Mouse (Mus musculus): ENCODE results near the gene Pawr. TPM values are rescaled to one million over a fixed set of nuclear protein-coding genes. Genes with fewer than 3 reads are reported as not detected.

Gene Pawr
- total RNA-seq, 2 experiments from 2014 or later = 10.7 to 13.0 TPM

DNA sequence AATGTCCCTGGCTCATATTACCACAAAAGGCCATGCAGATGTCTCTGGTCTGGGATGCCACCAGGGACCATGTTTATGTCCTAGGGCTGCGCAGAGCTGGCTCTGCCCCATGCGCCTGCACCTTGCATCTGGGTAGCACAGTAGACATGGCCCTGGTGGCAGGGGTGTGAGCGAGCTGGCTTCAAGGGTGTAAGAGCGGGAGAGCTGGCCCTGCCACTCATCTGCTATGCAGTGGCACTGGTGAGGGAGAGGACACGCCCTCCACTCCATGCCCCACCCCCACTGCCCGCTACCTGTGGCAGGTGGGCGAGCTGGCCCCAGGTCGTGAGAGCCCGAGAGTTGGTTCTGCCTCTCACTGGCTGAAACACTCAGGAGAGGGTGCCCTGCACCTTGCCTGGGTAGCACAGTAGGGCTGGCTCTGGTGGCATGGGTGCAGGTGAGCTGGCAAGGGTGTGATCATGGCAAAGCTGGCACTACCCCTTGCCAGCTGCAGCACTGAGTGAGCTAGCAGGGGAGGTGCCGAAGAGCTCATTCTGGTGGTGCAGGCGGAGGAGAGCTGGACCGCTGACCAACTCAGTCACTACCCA is 24.8 kb downstream of the Pawr start:
- DNase-seq = no peak

DNA sequence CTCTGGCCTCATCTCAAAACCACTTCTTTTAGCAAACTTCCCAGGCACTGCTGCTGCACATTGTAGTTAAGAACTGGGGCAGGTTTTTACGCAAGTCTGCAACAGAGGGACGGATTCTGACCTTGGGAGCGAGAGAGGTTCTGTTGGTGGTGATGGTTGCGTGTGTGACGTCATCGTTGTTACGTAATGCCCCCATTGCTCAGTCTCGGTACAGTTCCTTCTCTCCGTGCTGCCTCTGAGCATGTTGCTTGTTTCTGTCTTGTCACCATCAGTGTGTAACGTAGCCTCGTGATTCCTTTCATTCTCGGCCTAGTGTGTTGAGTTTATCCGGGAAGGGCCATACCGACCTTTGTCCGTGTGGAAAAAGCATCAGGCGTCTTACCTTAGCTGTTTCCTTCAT is 28.1 kb downstream of the Pawr start:
- peak in 1 of 2 experiments; percentile 53 for DNase-seq

DNA sequence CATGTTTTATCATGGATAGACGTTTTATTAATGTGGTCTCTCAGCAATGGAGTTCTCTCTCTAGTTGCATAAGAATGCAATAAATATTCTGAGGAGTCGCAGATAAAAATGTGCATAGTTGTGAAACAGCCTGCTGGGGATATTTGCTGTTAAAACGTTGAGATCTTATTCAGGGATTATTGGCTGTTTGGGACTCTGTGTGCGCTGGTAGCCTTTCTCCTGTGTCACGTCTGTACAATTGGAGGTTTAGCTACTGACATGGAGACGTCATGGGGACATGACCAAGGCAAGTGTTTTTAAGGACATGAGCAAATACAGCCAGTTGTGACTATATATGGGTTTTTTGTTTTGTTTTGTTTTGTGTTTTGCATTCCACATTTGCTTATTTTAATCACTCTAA is 28.9 kb downstream of the Pawr start:
- no peak for DNase-seq

DNA sequence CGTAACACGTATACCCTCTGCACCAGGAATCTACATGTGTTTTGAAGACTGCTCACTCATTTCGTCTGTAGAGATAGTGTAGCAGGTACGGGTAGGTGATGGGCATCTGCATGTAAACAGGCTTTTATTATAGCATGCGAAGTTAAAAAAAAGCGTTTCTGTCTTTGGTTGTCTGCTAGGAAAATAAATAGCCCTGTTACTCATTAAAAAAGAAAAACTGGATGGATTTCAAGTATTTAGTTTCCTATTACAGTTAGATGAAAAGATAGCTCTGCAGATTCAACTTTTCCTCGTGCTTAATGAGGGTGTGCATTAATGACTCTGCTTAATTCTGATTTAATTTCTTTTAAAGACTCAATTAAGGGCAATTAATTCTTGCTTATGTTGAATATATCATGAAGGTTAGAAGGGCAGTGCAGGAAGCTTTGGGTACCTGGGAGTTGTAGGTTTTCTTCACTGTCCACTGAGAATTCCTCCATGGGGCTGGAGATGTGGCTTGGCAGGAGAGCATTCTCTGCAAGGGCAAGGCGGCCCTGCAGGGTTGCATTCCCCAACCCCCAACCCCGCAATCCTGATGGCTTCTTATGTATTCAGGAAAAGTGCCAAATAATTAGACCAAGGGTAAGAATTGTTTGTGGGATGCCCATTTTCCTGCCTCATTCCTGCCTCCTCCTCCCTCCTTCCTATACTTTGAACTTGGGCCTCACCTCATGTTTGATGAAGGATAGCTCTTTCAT is 29.7 kb downstream of the Pawr start:
- no peak for DNase-seq

DNA sequence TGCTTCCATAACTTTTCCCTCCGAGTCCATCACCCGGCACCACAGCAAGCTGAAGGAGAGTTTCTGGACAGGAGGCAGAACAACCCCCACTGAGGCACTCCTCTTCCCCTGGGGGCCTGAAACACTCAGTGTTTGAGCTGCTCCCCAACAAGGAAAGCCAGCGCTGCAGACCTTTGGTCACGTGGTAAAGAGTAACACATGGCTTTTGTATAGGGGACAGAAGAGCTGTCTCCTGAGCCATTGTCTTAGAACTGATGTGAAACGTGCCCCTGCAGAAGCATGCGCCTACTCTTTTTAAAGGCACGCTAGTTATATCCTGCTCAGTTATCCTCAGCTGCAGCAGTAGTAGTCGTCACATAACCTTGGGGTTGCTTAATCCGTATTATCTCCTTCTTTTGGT is 32.0 kb downstream of the Pawr start:
- no peak for DNase-seq

DNA sequence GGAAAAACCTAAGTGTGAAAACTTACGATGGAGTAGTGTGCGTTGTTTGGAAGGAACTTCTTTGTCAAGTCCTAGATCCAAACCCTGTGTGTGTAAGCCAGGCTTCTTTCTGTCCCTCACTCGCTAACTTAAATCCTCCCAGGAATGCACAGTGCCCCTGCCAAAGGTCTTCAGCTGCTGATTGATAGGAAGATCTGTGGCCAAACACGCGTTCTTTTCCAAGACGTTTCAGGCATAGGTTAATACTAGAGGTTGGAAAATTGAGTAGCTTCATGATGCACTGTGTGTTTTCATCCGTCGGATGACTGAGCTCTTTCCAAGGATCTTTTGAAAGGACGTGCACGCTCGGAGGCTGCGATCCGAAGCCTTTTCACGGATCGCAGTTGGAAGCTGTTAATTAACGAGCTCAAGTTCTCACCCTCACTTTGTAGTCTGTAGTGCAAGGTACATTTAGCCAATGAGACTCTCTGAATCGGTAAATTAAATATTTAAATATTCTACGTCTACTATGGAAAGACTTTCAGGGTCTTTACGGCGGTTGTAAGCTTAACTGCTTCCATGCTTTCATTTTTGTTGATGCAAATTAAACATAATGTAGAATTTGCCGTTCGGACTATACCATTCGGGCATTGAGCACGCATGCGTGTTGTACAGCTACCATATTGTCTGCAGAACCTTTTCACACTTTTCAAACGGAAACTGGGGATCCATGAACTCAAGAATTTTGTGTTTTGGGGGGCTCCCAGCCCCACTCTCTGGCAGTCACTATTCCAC is 33.2 kb downstream of the Pawr start:
- DNase-seq = no peak

DNA sequence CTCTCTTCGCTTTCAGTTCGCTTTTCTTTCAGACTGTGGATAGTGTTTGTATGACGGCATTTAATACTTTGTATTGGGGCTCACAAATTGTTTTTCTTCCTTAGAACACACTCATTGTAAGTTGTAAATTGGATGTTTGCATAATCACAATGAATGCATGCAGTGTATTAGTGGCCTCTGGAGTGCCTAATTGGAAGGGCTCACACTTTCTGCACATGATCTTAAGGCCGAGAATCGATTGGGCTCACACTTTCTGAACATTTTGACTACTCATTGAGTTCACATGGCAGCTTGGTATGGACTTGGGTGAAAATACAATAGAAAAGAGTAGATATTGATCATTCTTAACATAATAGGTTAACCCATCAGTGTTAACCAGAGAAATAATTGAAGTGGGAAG is 34.3 kb downstream of the Pawr start:
- DNase-seq = no peak

DNA sequence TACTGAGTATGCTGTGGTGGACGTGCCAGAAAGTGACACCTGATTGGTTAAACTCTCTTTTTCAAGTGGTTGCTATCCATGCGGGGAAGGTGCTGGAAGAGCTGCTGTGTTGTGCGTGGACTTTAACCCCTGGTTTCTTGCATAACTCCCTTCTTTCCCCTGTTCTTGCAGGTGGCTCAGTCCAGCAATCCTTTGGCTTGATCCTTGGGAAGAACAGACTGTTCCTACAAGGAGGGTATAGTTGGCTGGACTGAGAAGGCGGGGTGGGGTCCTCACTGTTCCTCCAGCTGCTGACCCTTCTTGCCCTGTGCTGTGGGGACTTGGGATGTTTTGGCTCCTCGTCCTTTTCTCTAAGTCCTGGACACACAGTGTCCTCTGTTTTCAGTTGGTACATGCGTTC is 36.4 kb downstream of the Pawr start:
- DNase-seq = no peak

DNA sequence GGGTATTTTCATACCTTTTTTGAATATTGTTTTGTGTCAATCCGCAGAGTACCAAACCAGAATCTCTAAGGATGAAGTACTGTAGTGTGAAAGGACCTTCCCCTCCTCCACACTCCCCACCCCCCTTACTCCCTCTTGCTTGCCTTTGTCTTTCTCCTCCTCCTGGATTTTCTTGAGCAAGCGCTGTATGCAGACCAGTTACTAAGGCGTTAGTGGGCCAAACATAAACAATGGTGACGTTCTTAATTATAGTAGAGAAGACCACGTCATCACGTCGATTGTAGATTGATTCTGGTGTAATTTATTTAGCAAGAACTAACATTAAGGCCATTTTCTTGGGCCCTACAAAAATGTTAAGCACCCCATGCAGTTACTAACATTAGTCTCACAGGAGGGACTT is 40.3 kb downstream of the Pawr start:
- no peak for DNase-seq

DNA sequence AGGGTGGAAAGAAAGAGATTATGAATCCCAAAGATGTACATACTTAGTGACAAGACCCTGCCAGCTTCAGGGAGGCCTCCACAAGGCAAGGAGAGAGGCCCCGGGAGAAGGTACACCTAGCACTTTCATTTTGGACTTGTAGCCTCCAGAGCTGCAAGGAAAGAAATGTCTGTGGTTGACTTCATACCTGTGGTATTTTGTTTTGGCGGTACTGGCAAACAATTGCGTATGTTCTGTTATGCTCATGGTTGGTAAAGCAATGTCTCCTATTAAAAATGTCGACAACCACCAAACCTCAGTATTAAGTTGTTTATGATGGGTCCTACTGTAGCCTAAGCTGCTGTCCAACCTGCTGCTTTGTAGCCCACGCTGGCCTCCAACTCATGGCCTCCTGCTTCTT is 40.9 kb downstream of the Pawr start:
- no peak for DNase-seq

DNA sequence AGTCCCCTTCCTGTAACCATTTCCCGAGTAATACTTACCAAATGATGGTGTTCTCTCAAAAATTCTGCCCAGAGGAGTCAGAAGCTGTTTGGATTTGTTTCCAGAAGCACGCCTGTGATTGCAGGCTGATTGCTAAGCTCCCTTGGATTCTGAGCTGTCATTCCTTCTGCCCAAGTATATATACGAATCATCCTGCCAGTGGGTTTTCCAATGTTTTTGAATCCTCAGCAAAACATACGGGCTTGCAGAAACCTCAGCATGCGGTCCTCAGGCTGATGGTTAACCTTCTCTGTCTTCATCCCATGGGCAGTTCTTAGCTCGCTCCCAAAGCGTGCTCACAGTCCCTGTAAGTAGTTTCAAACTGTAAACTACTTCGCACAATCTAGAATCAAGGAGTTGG is 43.9 kb downstream of the Pawr start:
- DNase-seq = no peak

DNA sequence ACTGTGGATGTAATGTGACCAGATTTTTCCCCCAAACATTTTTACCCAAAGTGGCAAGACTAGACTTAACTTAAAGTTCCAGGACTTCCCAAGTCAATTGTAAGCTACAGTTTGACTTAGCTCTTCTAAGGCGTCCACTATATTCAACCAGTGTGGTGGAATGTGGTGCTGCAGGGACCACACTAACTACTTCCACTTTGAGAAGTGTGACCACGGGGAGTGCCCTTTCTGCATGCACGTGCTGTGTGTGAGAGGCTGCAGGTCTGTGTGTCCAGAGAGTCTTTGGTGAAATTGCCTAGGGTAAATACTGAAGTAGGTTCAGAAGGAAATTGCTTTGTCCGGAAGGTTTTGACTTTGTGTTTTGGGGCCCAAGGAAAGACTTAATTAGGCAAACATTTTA is 44.4 kb downstream of the Pawr start:
- DNase-seq = no peak

DNA sequence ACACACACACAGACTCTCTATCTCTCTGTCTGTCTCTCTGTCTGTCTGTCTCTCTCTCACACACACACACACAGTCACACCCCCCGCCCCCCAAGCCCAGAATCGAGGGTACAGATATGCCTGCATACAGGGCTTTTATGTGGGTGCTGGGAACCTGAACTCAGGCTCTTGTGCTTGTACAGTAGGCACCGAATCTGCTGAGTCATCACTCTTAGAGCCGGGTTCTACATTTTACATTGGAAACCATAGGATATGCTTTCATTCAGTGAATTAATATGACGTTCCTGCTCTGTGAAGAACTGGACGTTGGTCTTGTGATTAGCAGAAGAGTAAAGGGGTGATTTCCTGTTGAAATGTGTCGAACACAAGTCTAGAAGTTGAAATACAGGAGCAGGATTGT is 45.4 kb downstream of the Pawr start:
- DNase-seq = no peak

DNA sequence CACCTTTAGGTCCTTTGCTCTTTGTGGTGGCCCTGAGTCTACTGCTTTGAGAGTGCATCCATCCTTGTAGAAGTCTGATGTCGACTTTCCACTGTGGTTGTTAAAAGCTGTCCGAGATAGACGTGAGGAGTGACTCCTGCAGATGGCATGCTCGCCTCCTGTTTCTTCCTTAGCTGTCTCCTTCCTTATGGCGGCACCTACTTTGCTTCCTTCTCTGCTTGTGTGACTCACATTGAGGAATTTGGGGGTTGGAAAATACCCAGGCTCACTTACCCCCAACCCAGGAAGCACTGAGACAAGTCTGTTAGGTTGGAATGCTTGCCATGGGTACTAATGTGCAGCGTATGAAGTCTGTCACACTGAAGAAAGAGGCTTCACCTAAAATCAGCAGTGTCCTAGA is 46.1 kb downstream of the Pawr start:
- DNase-seq = no peak

DNA sequence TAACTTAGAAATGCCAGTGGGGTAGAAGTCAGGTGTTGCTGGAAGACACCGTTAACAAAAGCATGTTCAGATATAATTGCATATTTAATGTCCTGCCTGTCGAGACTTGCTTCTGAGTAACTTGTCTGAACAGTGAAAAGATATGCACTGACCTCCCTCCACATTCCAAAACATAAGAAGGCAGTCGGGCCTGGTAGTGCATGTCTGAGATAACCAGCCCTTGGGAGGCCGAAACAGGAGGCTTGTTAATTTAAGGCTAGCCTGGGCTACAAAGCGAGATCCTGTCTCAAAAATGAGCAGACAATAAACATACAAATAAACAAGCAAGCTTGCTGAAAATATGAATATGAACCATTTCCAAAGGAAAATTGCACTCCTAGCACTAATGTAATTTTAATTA is 46.6 kb downstream of the Pawr start:
- DNase-seq = no peak

DNA sequence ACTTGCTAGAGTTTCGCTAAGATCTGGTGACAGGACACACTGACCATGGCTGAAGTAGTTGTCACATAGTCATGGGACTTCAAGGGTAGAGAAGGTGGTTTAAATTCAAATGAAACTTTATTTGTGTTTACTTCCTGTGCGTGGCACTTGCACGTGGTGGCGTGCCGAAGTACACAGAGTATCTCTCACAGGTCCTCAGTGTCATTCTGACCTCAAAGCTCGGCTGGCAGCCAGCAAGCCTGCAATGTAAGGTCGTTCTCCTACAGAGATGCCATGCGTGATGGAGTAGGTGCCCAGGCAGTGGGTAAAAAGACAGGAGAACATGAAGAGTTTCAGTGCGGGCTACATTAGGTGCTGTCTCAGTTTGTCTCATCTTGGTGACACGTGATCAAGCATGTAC is 48.8 kb downstream of the Pawr start:
- peak; percentile 20 to 47 for DNase-seq

DNA sequence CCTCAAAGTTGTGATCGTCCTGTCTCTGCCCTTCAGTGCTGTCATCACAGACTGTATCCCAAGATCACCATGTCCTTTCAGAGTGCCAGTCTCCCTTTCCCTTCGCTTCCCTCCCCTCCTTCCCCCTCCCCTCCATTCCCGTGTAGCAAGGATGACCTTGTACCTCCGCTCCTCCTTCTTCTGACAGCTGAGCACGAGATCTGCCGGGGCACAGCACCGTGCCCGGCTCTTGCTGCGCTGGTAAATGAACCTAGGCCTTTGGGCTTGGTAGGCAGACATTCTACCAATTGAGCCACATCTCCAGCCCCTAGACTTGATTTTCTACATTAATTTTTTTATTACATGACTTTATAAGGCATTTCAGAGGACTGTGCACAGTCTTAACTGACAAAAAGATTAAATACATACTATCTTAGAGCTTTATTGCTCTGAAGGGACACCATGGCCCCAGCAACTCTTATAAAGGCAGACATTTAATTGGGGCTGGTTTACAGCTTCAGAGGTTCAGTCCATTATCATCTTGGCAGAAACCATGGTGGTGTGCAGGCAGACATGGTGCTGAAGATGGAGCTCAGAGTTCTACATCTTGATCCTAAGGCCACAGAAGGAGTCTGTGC is 52.3 kb downstream of the Pawr start:
- DNase-seq = no peak

DNA sequence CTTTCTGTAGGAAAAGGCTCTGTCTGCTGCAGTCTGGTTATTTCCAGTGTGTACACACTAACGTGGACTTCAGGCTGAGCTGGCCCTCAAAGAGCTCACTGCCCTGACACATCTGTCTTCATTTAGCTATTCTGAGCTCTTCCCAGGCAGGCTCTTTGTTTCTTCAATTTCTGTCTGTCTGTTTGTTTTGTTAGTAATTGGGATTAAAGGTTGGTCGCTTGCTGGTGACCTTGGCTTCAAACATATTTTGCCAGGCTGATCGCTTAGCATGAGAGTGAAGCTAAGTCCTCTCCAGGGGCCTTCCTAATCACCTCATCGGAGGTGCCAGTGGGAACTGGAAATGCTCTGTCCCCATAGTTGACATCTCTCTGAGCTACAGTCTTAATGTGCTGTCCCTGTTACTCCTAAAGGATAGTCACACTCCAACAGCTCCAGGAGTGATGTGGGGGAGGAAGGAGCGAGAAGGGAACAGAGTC is 53.6 kb downstream of the Pawr start:
- DNase-seq = no peak

DNA sequence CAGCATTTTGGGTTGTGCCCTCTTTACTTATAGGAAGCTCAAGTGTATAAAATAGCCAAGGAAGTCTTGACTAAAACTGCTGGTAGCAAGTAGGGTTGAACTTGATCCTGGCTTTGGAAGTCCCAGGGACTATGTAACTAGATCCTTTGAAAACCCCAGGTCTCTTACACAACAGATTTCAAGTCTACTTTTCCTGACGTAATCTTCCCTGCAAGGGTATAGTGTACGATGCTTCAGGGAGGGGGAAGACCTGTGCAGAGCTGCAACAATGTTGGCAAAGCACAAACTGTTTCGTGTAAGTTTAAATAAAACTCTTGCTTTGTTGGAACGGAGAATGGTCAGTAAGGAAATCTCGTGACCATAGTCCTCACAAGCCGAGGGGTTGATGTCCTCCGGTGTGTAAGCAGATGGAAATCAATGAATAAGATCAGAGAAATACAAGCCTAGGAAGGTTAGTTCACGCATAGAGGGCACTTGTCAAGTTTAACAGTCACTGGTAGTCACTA is 56.5 kb downstream of the Pawr start:
- no peak for DNase-seq

DNA sequence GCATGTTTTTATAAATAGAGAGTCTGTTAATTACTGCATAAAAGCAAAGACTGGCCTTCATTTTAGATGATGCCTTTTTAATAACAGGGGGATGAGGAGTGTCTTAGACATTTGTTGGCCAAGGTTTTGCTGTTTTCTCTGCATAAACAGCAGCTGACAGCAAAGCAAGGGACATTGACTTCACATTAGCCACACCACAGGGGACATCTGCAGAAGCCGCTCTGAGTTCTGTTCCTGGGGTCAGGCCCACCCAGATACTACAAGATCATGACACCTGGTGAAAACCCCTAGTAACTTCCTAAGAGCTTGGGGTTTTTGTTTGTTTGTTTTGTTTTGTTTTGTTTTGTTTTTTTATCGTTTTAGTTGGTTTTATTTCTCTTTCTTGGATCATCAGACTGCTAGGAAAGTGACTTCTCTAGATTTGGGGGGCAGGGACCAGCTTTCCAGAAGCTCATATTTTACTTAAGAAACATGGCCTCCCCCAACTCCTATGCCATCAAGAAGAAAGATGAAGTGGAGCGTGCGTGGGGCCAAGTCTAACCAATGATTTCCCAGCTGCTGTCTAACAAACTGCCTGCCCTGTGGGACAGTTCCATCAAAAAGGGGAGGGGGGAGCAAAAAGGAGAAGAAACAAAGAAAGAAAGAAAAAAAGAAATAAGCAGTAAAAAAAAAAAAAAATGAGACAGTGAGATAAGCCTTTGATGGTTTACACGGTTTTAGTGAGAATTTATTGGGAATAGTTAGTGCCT is 57.4 kb downstream of the Pawr start:
- no peak for DNase-seq

DNA sequence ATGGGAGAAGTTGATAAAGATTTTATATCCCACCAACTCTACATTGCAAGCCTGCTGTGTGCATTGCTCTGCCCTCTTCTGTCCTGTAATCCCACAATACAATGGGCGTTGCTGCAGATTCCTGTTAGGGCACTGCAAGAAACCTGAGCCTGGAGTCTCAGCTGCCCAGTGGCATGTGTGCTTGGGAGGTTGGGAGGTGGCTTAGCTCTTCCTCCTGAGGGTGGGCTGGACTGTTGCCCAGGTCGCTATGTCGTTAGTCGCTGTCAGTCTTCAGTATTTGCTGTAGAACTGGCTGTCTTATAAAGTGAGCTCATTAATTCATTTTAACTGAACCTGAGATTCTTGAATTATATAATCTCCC is 58.0 kb downstream of the Pawr start:
- DNase-seq = no peak

DNA sequence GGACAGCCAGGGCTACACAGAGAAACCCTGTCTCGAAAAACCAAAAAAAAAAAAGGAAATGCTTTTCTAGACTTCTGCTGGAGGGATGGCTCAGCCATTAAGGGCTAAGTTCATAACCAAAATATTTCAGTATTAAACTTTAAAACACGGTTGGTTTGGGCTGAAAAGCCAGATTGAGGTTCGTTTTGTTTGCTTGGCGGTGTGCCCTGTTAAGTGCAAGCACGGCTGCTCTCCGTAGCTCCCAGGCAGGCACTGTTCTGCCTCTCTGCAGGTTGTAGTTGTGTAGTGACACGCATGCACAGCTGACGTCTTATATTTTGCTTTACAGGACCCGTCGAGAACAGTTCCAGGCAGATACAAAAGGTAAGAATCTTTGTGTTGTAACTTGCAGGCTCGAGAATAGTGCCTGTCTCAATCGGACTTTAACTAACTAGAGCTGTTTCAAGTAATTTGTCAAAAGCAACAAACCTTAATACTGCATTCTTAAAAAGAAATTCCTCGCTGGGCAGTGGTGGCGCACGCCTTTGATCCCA is 59.5 kb downstream of the Pawr start:
- DNase-seq = no peak
